Mouse (Mus musculus) lung, postnatal 25 days (tissue): ENCODE measurements around the gene Adm.
"Not testable (repeated sequence)": the region's sequence is repeated elsewhere in the genome, so short reads cannot be mapped to it uniquely, and the experiment has no call there.

Experiments
- DNase-seq: peaks from one replicate; pipeline ENCODE4 v3.0.0; 2022; ENCODE audit warnings: low spot score

Adm gene

GRCm38 (mm10) chr7:110627486-110628272 is at the start of gene Adm:
Gene Adm (plus strand): TSS chr7:110627661.
- peak; percentile 86 for DNase-seq

- DNase-seq: no peak
These were observed 43.8 kb upstream of the Adm start for GRCm38 (mm10) chr7:110583705-110584104.

GRCm38 (mm10) chr7:110584159-110584558 is 43.3 kb upstream of the Adm start:
- no peak for DNase-seq

- DNase-seq: peak; percentile 27
These were observed 42.2 kb upstream of the Adm start for GRCm38 (mm10) chr7:110585250-110585649.

GRCm38 (mm10) chr7:110587721-110588120 is 39.7 kb upstream of the Adm start:
- DNase-seq: no peak

- not testable (repeated sequence) for DNase-seq
These were observed 33.5 kb upstream of the Adm start for GRCm38 (mm10) chr7:110593991-110594390.

- DNase-seq: no peak
These were observed 30.3 kb upstream of the Adm start for GRCm38 (mm10) chr7:110597141-110597540.

- DNase-seq: no peak
These were observed 22.0 kb upstream of the Adm start for GRCm38 (mm10) chr7:110605476-110605875.

GRCm38 (mm10) chr7:110606906-110607305 is 20.6 kb upstream of the Adm start:
- no peak for DNase-seq

- no peak for DNase-seq
These were observed 13.9 kb upstream of the Adm start for GRCm38 (mm10) chr7:110613381-110614132.

- peak; percentile 90 for DNase-seq
These were observed 13.1 kb upstream of the Adm start, which contains the start of gene Sbf2 for GRCm38 (mm10) chr7:110614133-110615063. Gene Sbf2 (minus strand): TSS chr7:110614922.

GRCm38 (mm10) chr7:110615151-110615631 is 12.3 kb upstream of the Adm start:
- peak; percentile 80 for DNase-seq

GRCm38 (mm10) chr7:110615792-110616191 is 11.7 kb upstream of the Adm start:
- DNase-seq: no peak

- DNase-seq: no peak
These were observed 8.3 kb upstream of the Adm start for GRCm38 (mm10) chr7:110619086-110619611.

- no peak for DNase-seq
These were observed 3.4 kb upstream of the Adm start for GRCm38 (mm10) chr7:110624067-110624466.

GRCm38 (mm10) chr7:110624961-110625360 is 2.5 kb upstream of the Adm start:
- peak; percentile 76 for DNase-seq

- no peak for DNase-seq
These were observed 2.0 kb upstream of the Adm start for GRCm38 (mm10) chr7:110625489-110625888.

- no peak for DNase-seq
These were observed 1.0 kb upstream of the Adm start for GRCm38 (mm10) chr7:110626186-110627098.

GRCm38 (mm10) chr7:110627099-110627482 is 370 bp upstream of the Adm start:
- DNase-seq: no peak

GRCm38 (mm10) chr7:110628273-110628600 is 776 bp downstream of the Adm start:
- no peak for DNase-seq
